Mouse (Mus musculus) olfactory bulb, adult 2 months (tissue): Measurements from ENCODE around the gene Ppm1e.

Experiments used
- CTCF ChIP-seq: fragments of 200-500 bp; IDR thresholded peaks from 2 replicates; pipeline ENCODE4 v1.5.1; 2012; ENCODE audit warnings: low read depth, mild to moderate bottlenecking, low read length, moderate library complexity; ENCODE audit not compliant: insufficient read depth
- POLR2A ChIP-seq: fragments of 200-500 bp; IDR thresholded peaks from 2 replicates; pipeline ENCODE4 v1.6.1; 2012; ENCODE audit warnings: mild to moderate bottlenecking, low read depth, low read length, moderate library complexity; ENCODE audit not compliant: insufficient read depth

DNA sequence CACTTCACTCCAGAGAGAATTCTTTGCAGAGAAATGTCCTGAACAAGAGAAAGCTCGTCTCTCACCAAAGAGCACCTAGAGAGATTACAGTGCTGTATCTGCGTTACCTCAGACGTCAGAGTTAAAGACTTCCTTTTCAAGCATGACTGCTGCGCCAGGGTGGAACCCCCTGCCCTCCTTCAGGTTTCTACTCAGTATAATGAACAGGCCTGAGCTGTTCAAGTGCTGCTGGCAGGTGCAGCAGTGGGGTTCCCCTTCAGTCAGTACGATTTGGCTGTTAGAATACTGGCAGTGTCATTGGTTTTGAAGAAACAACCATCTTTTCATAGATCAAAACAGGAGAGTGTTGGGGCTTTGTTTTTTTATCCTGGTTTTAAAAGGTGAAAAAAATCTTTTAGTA, 131.8 kb downstream of the Ppm1e start:
- TF ChIP-seq CTCF (no peak), POLR2A (no peak)
